In the genomic region with DNA sequence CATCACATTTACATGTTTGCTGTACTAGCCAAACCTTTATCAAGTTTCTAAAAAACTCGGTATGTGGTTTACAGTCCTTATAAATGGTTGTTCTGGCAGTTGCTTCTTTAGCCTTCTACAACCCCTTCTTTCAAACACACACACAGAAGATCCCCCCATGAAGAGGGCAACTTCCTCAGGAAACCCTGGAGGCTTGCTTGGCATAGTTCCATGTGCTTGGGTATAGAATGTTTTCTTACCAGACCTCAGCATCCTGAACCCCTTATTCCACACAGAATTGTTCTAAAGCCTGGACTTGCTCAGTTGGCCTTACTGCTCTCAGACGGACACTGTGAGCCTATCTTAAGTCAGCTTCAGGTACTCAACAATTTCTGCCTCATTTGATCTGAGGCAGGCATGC, we compare ENCODE assay signal across 24 mouse cellular contexts. TPM values are rescaled to one million over a fixed set of nuclear protein-coding genes. Genes with fewer than 3 reads are reported as not detected.
DNase-seq lines count a peak whose midpoint lies in the region; ATAC-seq lines count a peak whose summit lies in the region.
"Had no signal": no experiment of that assay in that cellular context is flagged by ENCODE, and none has a peak within 500 bp of the region (broad histone marks: within the 10 kb centered on the region; RNA-seq: fewer than 3 reads in every experiment).

No protein-coding gene starts in this region.

- no peaks in the 10 kb centered on the region for H3K4me1 ChIP-seq in intestine, embryonic 14.5 days (replicated peaks; ENCODE audit: control insufficient read depth, insufficient read depth, low read length)
- no peaks in the 10 kb centered on the region for H3K4me1 ChIP-seq in intestine, embryonic 15.5 days (replicated peaks)
- H3K4me1 ChIP-seq: embryonic facial prominence, embryonic 10.5 days; embryonic facial prominence, embryonic 12.5 days; forebrain, embryonic 13.5 days; forebrain, embryonic 15.5 days had no signal

- no peak overlapping the region for H3K4me2 ChIP-seq in intestine, embryonic 14.5 days (ENCODE audit: low read length)
- H3K4me2 ChIP-seq in intestine, embryonic 15.5 days (replicated peaks): no peak overlapping the region
- H3K4me2 ChIP-seq: embryonic facial prominence, embryonic 12.5 days; forebrain, embryonic 13.5 days; forebrain, embryonic 15.5 days had no signal

- H3K9ac ChIP-seq in intestine, embryonic 14.5 days (ENCODE audit: low read length): no peak overlapping the region
- no peak overlapping the region for H3K9ac ChIP-seq in intestine, embryonic 15.5 days
- H3K9ac ChIP-seq: embryonic facial prominence, embryonic 12.5 days; forebrain, embryonic 13.5 days; forebrain, embryonic 15.5 days; forebrain, postnatal 0 days had no signal

- DNase-seq in intestine, embryonic 14.5 days (ENCODE audit: low spot score): peak; percentile 35
- DNase-seq in 416B (ENCODE audit: low read depth): peak; percentile 62
- DNase-seq in adrenal gland, adult 2 months: no peak
- DNase-seq in kidney, postnatal 36 days: no peak
- DNase-seq: adrenal gland, postnatal 10 days; adrenal gland, postnatal 25 days; B cell, adult 2 months; cerebellum, adult 11 months; cerebellum, adult 18-20 months; cerebellum, adult 8-10 months; cerebellum, adult 9-11 months; cerebellum, postnatal 14 days; cerebellum, postnatal 36 days; forebrain, postnatal 0 days had no signal

- 76% methylated on average over 2 of the region's 2 CpGs for whole genome bisulfite sequencing in intestine, embryonic 14.5 days
- WGBS in intestine, embryonic 15.5 days: 80% methylated on average over 2 of the region's 2 CpGs

- no peaks in the 10 kb centered on the region for H3K9me3 ChIP-seq in intestine, embryonic 14.5 days (ENCODE audit: control insufficient read depth, low read length)
- H3K9me3 ChIP-seq in intestine, embryonic 15.5 days: no peaks in the 10 kb centered on the region
- H3K9me3 ChIP-seq: embryonic facial prominence, embryonic 10.5 days; embryonic facial prominence, embryonic 12.5 days; forebrain, embryonic 13.5 days; forebrain, embryonic 15.5 days had no signal

- H3K27me3 ChIP-seq in intestine, embryonic 14.5 days (replicated peaks; ENCODE audit: control insufficient read depth, insufficient read depth, low read length): no peaks in the 10 kb centered on the region
- no peaks in the 10 kb centered on the region for H3K27me3 ChIP-seq in intestine, embryonic 15.5 days (replicated peaks)
- H3K27me3 ChIP-seq: CH12.LX; embryonic facial prominence, embryonic 12.5 days; forebrain, embryonic 13.5 days; forebrain, embryonic 15.5 days; Patski had no signal

- ATAC-seq in intestine, embryonic 14.5 days (replicated peaks; ENCODE audit: low FRiP score, low TSS enrichment, low read depth): no peak
- no peak for ATAC-seq in intestine, embryonic 15.5 days
- ATAC-seq in common myeloid progenitor, adult 5-6 weeks (replicated peaks; ENCODE audit: low read depth, poor library complexity, severe bottlenecking): 0 out of 2 replicates have a peak, but pooled peaks have one; percentile 24
- ATAC-seq: activated CD4-positive, CD25-positive, alpha-beta regulatory T cell, adult 4 months; CD4-positive, CD25-positive, alpha-beta regulatory T cell, adult 4 months; forebrain, embryonic 13.5 days; forebrain, embryonic 15.5 days; forebrain, postnatal 0 days; Patski had no signal

- peaks cover 90% of the 10 kb centered on the region for H3K36me3 ChIP-seq in intestine, embryonic 14.5 days (ENCODE audit: control insufficient read depth, insufficient read depth, low read length)
- H3K36me3 ChIP-seq in intestine, embryonic 15.5 days: peaks cover 38% of the 10 kb centered on the region

- H3K27ac ChIP-seq in intestine, embryonic 14.5 days (ENCODE audit: low read depth): no peak overlapping the region
- H3K27ac ChIP-seq in intestine, embryonic 15.5 days: no peak overlapping the region
- H3K27ac ChIP-seq: embryonic facial prominence, embryonic 10.5 days; embryonic facial prominence, embryonic 12.5 days; forebrain, embryonic 13.5 days; forebrain, embryonic 15.5 days had no signal

- H3K4me3 ChIP-seq in intestine, embryonic 14.5 days (ENCODE audit: low read depth, low read length): no peak overlapping the region
- no peak overlapping the region for H3K4me3 ChIP-seq in intestine, embryonic 15.5 days (replicated peaks)
- H3K4me3 ChIP-seq: embryonic facial prominence, embryonic 10.5 days; embryonic facial prominence, embryonic 12.5 days; forebrain, embryonic 13.5 days; forebrain, embryonic 15.5 days had no signal

RNA-seq across cellular contexts. Expression of gene Ice1, which starts 24.6 kb away (rescaled TPM):
- polyA plus RNA-seq in intestine, embryonic 14.5 days (2014; fragmentation: Nextera tagmentation; extraction: Ambion mirVana): 27.0 and 30.7 TPM in 2 replicates
- polyA plus RNA-seq in intestine, embryonic 15.5 days (2015; fragmentation: Nextera tagmentation; extraction: Ambion mirVana): 14.2 and 16.2 TPM in 2 replicates
- 32.3 and 36.6 TPM in 2 replicates for total RNA-seq in common myeloid progenitor, adult 5-6 weeks (2017)
- 10 to 100 TPM; 22.4 to 23.7 TPM for total RNA-seq in adrenal gland, adult 2 months (2021)
- 9.7 and 10.0 TPM in 2 replicates for polyA plus RNA-seq in adrenal gland, adult 2 months (2012; rRNA removed)

Comparison
In these comparisons a context has a peak if more than half of its experiments do, and no peak if none do; other contexts are left out.
1. DNase-seq: peak in intestine, embryonic 14.5 days (single experiment) and 416B (single experiment); none in adrenal gland, adult 2 months (single experiment) and kidney, postnatal 36 days (0 of 2).